Mouse (Mus musculus): ENCODE measurements at regions not wholly inside any gene's neighbourhood (a gene's known extent, or its start where the extent isn't known, plus 50 kb on each side); places are given as distances from the start of the nearest gene placed in this dataset.

- H3K27me3 ChIP-seq (ENCODE audit: control insufficient read depth, insufficient read depth, low read length) = no peaks in the 10 kb centered on the region
- WGBS = 71% methylated on average over 1 of the region's 1 CpGs
- H3K4me1 ChIP-seq (ENCODE audit: control insufficient read depth, insufficient read depth, low read length) = 0 out of 2 replicates have a peak, but pooled peaks cover 7% of the 10 kb centered on the region
- no peak overlapping the region for H3K4me3 ChIP-seq (ENCODE audit: low read depth, low read length)
- H3K36me3 ChIP-seq (ENCODE audit: control insufficient read depth, insufficient read depth, low read length) = no peaks in the 10 kb centered on the region
- no peak overlapping the region for H3K9ac ChIP-seq (replicated peaks; ENCODE audit: low read depth, low read length)
- no peak overlapping the region for H3K4me2 ChIP-seq (replicated peaks; ENCODE audit: low read depth, low read length)
- H3K9me3 ChIP-seq (ENCODE audit: control insufficient read depth, low read depth, low read length) = no peaks in the 10 kb centered on the region
- H3K27ac ChIP-seq (ENCODE audit: low read length) = no peak overlapping the region
- ATAC-seq (ENCODE audit: insufficient number of reproducible peaks, insufficient read depth, low FRiP score, low read depth) = no peak
Observed at GRCm38 (mm10) chr15:62954889-62955288, 890.1 kb downstream of the Gsdmc2 start.

GRCm38 (mm10) chr15:62954322-62954820 lies 890.6 kb downstream of the Gsdmc2 start:
- Histone ChIP-seq H3K4me3 (ENCODE audit: low read depth, low read length) (no peak overlapping the region), H3K9me3 (ENCODE audit: control insufficient read depth, low read depth, low read length) (no peaks in the 10 kb centered on the region), H3K4me1 (ENCODE audit: control insufficient read depth, insufficient read depth, low read length) (0 out of 2 replicates have a peak, but pooled peaks cover 7% of the 10 kb centered on the region), H3K27ac (ENCODE audit: low read length) (no peak overlapping the region), H3K4me2 (replicated peaks; ENCODE audit: low read depth, low read length) (no peak overlapping the region), H3K36me3 (ENCODE audit: control insufficient read depth, insufficient read depth, low read length) (no peaks in the 10 kb centered on the region), H3K9ac (replicated peaks; ENCODE audit: low read depth, low read length) (no peak overlapping the region), H3K27me3 (ENCODE audit: control insufficient read depth, insufficient read depth, low read length) (no peaks in the 10 kb centered on the region)
- 69% methylated on average over 9 of the region's 9 CpGs for WGBS
- ATAC-seq (ENCODE audit: insufficient number of reproducible peaks, insufficient read depth, low FRiP score, low read depth) = no peak

- Histone ChIP-seq H3K9ac (replicated peaks; ENCODE audit: low read depth, low read length) (no peak overlapping the region), H3K27ac (ENCODE audit: low read length) (peak overlapping the region; percentile 78), H3K4me3 (ENCODE audit: low read depth, low read length) (no peak overlapping the region), H3K4me1 (ENCODE audit: control insufficient read depth, insufficient read depth, low read length) (0 out of 2 replicates have a peak, but pooled peaks cover 7% of the 10 kb centered on the region), H3K9me3 (ENCODE audit: control insufficient read depth, low read depth, low read length) (no peaks in the 10 kb centered on the region), H3K27me3 (ENCODE audit: control insufficient read depth, insufficient read depth, low read length) (no peaks in the 10 kb centered on the region), H3K36me3 (ENCODE audit: control insufficient read depth, insufficient read depth, low read length) (no peaks in the 10 kb centered on the region), H3K4me2 (replicated peaks; ENCODE audit: low read depth, low read length) (no peak overlapping the region)
- WGBS = 42% methylated on average over 6 of the region's 6 CpGs
- ATAC-seq (ENCODE audit: insufficient number of reproducible peaks, insufficient read depth, low FRiP score, low read depth) = 0 out of 2 replicates have a peak, but pooled peaks have one; percentile 37
Observed at GRCm38 (mm10) chr15:62953215-62953941, 891.6 kb downstream of the Gsdmc2 start.

GRCm38 (mm10) chr15:62952487-62953214 lies 892.3 kb downstream of the Gsdmc2 start:
- Histone ChIP-seq H3K27me3 (ENCODE audit: control insufficient read depth, insufficient read depth, low read length) (no peaks in the 10 kb centered on the region), H3K27ac (ENCODE audit: low read length) (peak overlapping the region; percentile 78), H3K4me3 (ENCODE audit: low read depth, low read length) (no peak overlapping the region), H3K9me3 (ENCODE audit: control insufficient read depth, low read depth, low read length) (no peaks in the 10 kb centered on the region), H3K36me3 (ENCODE audit: control insufficient read depth, insufficient read depth, low read length) (no peaks in the 10 kb centered on the region), H3K4me1 (ENCODE audit: control insufficient read depth, insufficient read depth, low read length) (0 out of 2 replicates have a peak, but pooled peaks cover 7% of the 10 kb centered on the region), H3K9ac (replicated peaks; ENCODE audit: low read depth, low read length) (no peak overlapping the region), H3K4me2 (replicated peaks; ENCODE audit: low read depth, low read length) (no peak overlapping the region)
- ATAC-seq (ENCODE audit: insufficient number of reproducible peaks, insufficient read depth, low FRiP score, low read depth) = no peak
- WGBS = 59% methylated on average over 5 of the region's 5 CpGs

GRCm38 (mm10) chr15:62939416-62939815 lies 905.6 kb downstream of the Gsdmc2 start:
- no peak overlapping the region for H3K27ac ChIP-seq (ENCODE audit: low read length)

GRCm38 (mm10) chr15:62937756-62938155 lies 907.2 kb downstream of the Gsdmc2 start:
- whole genome bisulfite sequencing = 67% methylated on average over 4 of the region's 4 CpGs
- Histone ChIP-seq H3K9ac (replicated peaks; ENCODE audit: low read depth, low read length) (no peak overlapping the region), H3K27ac (ENCODE audit: low read length) (no peak overlapping the region), H3K4me3 (ENCODE audit: low read depth, low read length) (no peak overlapping the region), H3K36me3 (ENCODE audit: control insufficient read depth, insufficient read depth, low read length) (no peaks in the 10 kb centered on the region), H3K4me1 (ENCODE audit: control insufficient read depth, insufficient read depth, low read length) (0 out of 2 replicates have a peak, but pooled peaks cover 9% of the 10 kb centered on the region), H3K4me2 (replicated peaks; ENCODE audit: low read depth, low read length) (no peak overlapping the region), H3K27me3 (ENCODE audit: control insufficient read depth, insufficient read depth, low read length) (no peaks in the 10 kb centered on the region), H3K9me3 (ENCODE audit: control insufficient read depth, low read depth, low read length) (no peaks in the 10 kb centered on the region)
- no peak for ATAC-seq (ENCODE audit: insufficient number of reproducible peaks, insufficient read depth, low FRiP score, low read depth)

More at GRCm38 (mm10) chr15:62939416-62939815, 905.6 kb downstream of the Gsdmc2 start:
- Histone ChIP-seq H3K9ac (replicated peaks; ENCODE audit: low read depth, low read length) (no peak overlapping the region), H3K4me3 (ENCODE audit: low read depth, low read length) (no peak overlapping the region), H3K9me3 (ENCODE audit: control insufficient read depth, low read depth, low read length) (no peaks in the 10 kb centered on the region), H3K27me3 (ENCODE audit: control insufficient read depth, insufficient read depth, low read length) (no peaks in the 10 kb centered on the region), H3K4me1 (ENCODE audit: control insufficient read depth, insufficient read depth, low read length) (0 out of 2 replicates have a peak, but pooled peaks cover 7% of the 10 kb centered on the region), H3K36me3 (ENCODE audit: control insufficient read depth, insufficient read depth, low read length) (no peaks in the 10 kb centered on the region), H3K4me2 (replicated peaks; ENCODE audit: low read depth, low read length) (no peak overlapping the region)
- ATAC-seq (ENCODE audit: insufficient number of reproducible peaks, insufficient read depth, low FRiP score, low read depth) = no peak
- 72% methylated on average over 2 of the region's 2 CpGs for WGBS

- H3K27me3 ChIP-seq (ENCODE audit: control insufficient read depth, insufficient read depth, low read length) = no peaks in the 10 kb centered on the region
- H3K36me3 ChIP-seq (ENCODE audit: control insufficient read depth, insufficient read depth, low read length) = no peaks in the 10 kb centered on the region
- H3K9me3 ChIP-seq (ENCODE audit: control insufficient read depth, low read depth, low read length) = no peaks in the 10 kb centered on the region
- 0 out of 2 replicates have a peak, but pooled peaks cover 9% of the 10 kb centered on the region for H3K4me1 ChIP-seq (ENCODE audit: control insufficient read depth, insufficient read depth, low read length)
- H3K4me2 ChIP-seq (replicated peaks; ENCODE audit: low read depth, low read length) = no peak overlapping the region
- peak; percentile 88; the same call in 1 of the 2 replicates for ATAC-seq (ENCODE audit: insufficient number of reproducible peaks, insufficient read depth, low FRiP score, low read depth)
- H3K4me3 ChIP-seq (ENCODE audit: low read depth, low read length) = no peak overlapping the region
- peak overlapping the region; percentile 53; the same call in 1 of the 2 replicates for H3K27ac ChIP-seq (ENCODE audit: low read length)
- no peak overlapping the region for H3K9ac ChIP-seq (replicated peaks; ENCODE audit: low read depth, low read length)
Observed at GRCm38 (mm10) chr15:62934522-62935189, 910.3 kb downstream of the Gsdmc2 start.

- no peaks in the 10 kb centered on the region for H3K9me3 ChIP-seq (ENCODE audit: control insufficient read depth, low read depth, low read length)
- H3K36me3 ChIP-seq (ENCODE audit: control insufficient read depth, insufficient read depth, low read length) = no peaks in the 10 kb centered on the region
- 77% methylated on average over 2 of the region's 2 CpGs for WGBS
- H3K9ac ChIP-seq (replicated peaks; ENCODE audit: low read depth, low read length) = no peak overlapping the region
- ATAC-seq (ENCODE audit: insufficient number of reproducible peaks, insufficient read depth, low FRiP score, low read depth) = no peak
- H3K27ac ChIP-seq (ENCODE audit: low read length) = no peak overlapping the region
- no peaks in the 10 kb centered on the region for H3K4me1 ChIP-seq (ENCODE audit: control insufficient read depth, insufficient read depth, low read length)
- no peaks in the 10 kb centered on the region for H3K27me3 ChIP-seq (ENCODE audit: control insufficient read depth, insufficient read depth, low read length)
- no peak overlapping the region for H3K4me2 ChIP-seq (replicated peaks; ENCODE audit: low read depth, low read length)
- H3K4me3 ChIP-seq (ENCODE audit: low read depth, low read length) = no peak overlapping the region
Observed at GRCm38 (mm10) chr15:62920520-62920919, 924.5 kb downstream of the Gsdmc2 start.
